Mouse (Mus musculus): ENCODE data around the gene Olfr574.

Gene Olfr574
- long read RNA-seq, experiment 1: 0 reads
- long read RNA-seq, experiment 2: 0 reads

DNA sequence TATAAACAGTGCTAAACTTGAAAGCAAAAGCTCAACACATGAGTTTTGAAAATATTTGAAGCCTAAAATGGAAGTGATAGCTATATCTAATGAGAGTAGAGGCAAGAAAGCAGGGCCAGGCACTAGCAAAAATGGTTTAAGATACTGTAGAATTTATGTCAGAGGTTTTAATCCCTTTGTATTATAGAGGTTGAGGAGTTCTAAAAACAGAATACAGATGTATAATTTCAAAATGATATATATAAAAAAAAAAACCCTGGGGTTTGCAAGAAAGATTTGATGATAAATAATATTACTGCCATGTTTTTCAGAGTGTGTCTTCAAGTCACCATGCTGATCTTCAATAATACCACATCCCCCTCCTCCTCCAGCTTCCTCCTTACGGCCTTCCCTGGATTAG is at the start of gene Olfr574:
Gene Olfr574 (plus strand): TSS at position 301 of the 400 bp plus-strand sequence.
- intact Hi-C loops (cut with DNase I): no loop called here

DNA sequence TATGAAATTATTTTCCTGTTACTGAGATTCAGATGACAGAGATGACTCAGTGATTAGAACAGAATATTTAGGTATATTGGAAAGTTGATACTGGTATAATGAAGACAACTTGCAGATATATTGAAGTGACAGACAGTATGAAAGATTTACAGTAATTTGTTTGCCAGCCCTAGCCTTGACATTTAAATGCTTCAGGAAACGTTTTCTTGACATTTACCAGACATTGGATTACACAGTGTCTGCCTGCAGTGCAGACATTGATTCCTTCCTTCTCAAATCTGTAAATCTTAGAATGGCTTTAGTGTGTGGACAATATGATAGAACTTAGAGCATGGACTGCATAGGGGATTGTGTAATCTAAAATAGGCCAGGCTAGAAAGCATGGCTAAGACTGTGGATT is 33.0 kb upstream of the Olfr574 start:
- intact Hi-C loops (cut with DNase I): loop anchor here (5.0 kb wide), 3 partner anchors 218 to 403 kb away; partner anchors contain the start of gene Olfr557

GRCm38 (mm10) chr7:102916405-102916804 is 31.9 kb upstream of the Olfr574 start:
- intact Hi-C loops (cut with DNase I): loop anchor here (5.0 kb wide), 3 partner anchors 219 to 404 kb away; partner anchors contain the start of gene Olfr557

DNA sequence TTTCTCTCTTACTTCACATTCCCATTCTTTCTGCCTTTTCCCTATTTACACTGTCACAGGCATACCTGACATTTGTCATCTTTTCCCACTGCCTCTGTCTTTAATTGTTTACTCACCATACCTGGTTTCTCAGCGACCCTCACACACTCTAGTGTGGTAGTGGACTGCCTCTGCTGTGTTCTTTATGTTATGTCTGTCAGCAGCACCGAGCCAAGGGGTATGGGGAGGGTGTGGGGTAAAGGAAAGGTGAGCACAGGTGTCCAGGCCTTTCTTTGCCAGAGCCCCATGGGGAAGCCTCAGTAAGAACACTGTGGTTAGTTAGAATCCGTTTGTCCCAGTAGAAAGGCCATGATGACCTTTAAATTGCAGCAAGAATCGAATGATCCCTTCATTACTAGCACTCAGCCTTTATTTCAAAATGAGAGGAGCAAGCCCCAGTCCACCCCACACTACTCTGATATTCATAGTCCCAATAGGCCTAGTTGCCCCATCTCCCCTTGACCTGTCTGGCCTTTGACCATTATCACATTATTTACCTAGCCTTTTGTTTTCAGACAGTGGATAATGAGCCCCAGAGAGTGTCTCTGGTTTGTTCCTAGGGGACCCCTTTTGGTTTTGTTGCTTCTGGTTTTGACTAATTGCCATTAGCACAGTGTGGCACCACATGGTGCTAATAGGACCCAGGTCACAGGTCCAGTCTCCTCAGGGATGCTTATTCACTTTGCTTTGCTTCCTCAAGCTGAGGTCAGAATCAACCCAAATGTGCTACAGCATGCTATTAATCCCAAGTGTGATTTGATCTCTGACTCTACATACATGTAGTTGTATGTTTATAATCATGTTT is 31.0 kb upstream of the Olfr574 start, which contains the start of gene Olfr571:
Gene Olfr571 (minus strand): TSS at position 505 of the 844 bp plus-strand sequence.
- intact Hi-C loops (cut with DNase I): loop anchor here (5.0 kb wide), 3 partner anchors 220 to 405 kb away; partner anchors contain the start of gene Olfr557

- intact Hi-C loops (cut with DNase I): loop anchor here (5.0 kb wide), 3 partner anchors 222 to 407 kb away; partner anchors contain the start of gene Olfr557
Observed at GRCm38 (mm10) chr7:102919632-102920031, 28.6 kb upstream of the Olfr574 start.

DNA sequence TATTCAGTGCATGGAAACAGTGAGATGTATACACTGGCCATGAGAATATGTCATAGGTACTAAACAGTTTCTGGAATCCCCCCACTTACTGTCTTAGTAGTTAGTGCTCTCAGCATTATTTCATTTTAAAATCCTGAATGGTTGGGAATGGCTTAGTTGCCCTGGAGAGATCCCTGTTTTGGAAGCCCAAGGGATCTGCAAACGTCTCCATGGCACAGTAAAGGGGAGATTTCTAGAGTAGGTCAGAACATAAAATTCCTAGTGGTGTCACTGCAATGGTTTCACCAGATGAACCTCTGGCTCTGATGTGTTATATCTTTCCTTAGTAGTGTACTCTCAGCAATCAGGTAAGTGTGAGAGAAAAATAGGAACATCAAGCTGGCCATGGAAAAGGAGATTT is 24.2 kb upstream of the Olfr574 start, which contains the start of gene Olfr572:
Gene Olfr572 (plus strand): TSS at position 301 of the 400 bp plus-strand sequence.
- intact Hi-C loops (cut with DNase I): no loop called here

DNA sequence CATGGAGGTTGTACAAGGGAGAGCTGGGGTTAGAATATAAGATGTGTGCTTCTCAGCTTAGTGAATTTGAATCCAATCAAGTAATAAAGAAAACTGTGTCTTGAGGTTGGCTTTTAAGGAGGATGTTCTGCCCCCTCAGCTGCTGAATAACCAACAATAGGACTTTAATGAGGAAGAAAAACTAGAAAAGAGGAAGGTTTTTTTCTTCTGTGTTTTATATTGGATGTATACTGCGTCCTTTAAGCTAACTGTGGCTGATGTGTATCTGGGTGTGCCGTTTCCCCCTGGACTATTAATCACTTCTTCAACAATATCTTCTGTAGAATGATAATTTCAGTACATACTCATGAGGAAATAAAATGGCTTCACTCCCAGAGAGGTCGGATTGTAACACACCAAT is 21.2 kb upstream of the Olfr574 start:
- intact Hi-C loops (cut with DNase I): no loop called here

DNA sequence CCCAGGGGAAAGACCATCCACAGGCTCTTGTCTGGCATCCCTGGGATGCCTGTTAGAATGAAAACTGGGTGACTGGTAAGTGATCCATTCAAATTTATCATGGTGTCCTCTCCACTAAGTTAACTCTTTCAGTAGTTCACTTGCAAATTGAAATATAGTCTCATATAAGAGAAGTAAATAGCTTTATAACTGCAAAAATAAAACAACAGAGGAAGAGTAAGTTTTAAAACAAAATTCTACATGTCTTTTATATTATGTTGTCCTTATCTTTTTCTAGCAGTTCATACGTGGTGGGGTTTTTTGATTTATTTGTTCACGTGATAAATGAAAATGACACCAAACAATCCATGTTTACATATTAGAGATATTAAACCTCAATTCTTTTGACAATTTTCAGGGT is 5.8 kb upstream of the Olfr574 start, which contains the start of gene Olfr573-ps1:
Gene Olfr573-ps1 (minus strand): TSS at position 101 of the 400 bp plus-strand sequence.
- intact Hi-C loops (cut with DNase I): no loop called here

DNA sequence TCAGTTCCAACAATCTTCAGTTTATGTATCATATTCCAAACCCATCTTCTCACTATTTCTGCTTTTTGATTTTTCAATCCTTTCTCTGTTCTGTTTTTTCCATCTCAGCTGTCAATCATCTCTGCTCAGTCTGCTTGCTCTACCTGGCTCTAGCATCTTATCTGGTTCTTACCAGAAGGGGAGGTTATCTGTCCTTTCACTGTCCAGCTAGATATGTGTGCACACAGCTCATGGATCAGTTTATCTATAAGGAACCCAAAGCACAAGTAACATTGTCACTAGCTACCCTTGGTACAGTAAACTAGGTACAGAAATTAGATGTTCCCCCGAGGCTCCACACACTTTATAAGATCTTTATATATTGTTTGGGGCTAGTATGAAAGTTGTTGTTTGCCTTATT is 4.8 kb upstream of the Olfr574 start:
- intact Hi-C loops (cut with DNase I): no loop called here

GRCm38 (mm10) chr7:102950732-102951131 is 2.5 kb downstream of the Olfr574 start:
- intact Hi-C loops (cut with DNase I): no loop called here

- intact Hi-C loops (cut with DNase I): no loop called here
Observed at GRCm38 (mm10) chr7:102958137-102958536, 9.9 kb downstream of the Olfr574 start.

- intact Hi-C loops (cut with DNase I): no loop called here
Observed at GRCm38 (mm10) chr7:102958593-102958992, 10.3 kb downstream of the Olfr574 start, which contains the start of gene Olfr575. Gene Olfr575, minus strand, starts transcription at chr7:102958775.

DNA sequence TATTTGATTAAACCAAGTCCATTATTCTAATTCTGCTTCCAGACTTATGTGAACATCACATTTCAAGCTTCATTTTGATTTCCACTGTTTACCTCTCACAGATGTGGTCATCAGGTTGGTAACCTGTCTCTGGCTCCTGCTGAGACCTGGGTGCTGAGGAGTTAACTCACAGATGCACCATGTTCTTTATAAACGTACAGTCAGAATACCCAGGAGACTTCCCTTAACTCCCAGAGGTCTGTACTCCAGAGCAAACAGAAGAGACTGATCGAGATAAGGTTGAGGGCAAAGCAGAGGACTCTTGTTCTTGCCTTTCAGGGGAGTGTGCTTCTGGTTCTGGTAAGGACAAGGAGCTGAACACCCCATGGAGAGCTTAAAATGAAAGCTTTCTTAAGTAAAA is 14.1 kb downstream of the Olfr574 start, which contains the start of gene Olfr576:
Gene Olfr576 (plus strand): TSS at position 301 of the 400 bp plus-strand sequence.
- intact Hi-C loops (cut with DNase I): no loop called here

- intact Hi-C loops (cut with DNase I): no loop called here
Observed at GRCm38 (mm10) chr7:102974399-102974798, 26.1 kb downstream of the Olfr574 start.

DNA sequence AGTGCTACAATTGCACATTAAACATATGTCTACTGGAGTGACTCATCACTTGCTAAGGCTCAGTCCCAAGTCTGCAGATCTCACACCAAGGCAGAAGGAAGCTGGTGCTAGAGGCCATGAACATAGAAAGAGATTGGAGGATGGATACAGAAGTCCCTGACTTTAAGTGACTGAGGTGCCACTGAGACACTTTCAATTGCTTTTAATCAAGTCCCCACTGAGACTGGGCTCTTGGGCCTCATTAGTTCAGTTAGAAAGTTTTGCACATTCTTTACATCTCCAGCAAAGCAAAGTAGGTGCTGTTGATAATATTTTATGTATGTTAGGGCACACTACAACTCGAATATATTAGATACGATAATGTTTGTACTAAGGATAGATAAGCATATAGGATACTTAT is 27.6 kb downstream of the Olfr574 start, which contains the start of gene Olfr577:
Gene Olfr577 (minus strand): TSS at position 101 of the 400 bp plus-strand sequence.
- intact Hi-C loops (cut with DNase I): no loop called here

DNA sequence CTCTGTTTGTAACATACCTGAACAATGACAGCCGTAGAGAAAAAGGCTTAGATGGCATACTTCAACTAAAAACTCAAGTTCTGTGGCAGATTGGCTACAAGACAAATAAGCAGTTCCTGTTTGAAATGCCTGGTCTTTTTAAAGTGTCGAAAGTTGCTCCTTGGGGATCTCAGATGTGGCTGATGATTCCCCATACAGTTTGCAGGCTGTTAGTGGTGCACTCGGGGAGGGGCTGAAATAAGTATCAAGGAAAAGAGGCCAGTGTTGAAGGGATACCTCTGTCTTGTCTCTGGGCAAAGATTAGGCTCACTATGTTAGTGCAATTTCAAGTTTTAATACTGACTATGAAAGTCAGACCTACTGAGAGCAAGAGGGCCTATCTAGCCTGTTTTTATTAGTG is 41.0 kb downstream of the Olfr574 start, which contains the start of gene Olfr578:
Gene Olfr578 (minus strand): TSS at position 101 of the 400 bp plus-strand sequence.
- intact Hi-C loops (cut with DNase I): no loop called here

Data from adrenal gland (tissue).